Mouse (Mus musculus) liver, embryonic 14.5 days (tissue): ENCODE data around the gene Tmem135. TPM values are rescaled to one million over a fixed set of nuclear protein-coding genes. Genes with fewer than 3 reads are reported as not detected.
A peak's percentile ranks its signal among the peaks of the same experiment; 100 is the strongest.

Source experiments
- ATAC-seq: fragments of 200-750 bp; cut with Nextera tagmentation; 2 replicates; pipeline ENCODE4 v1.8.0; 2017; ENCODE audit warnings: moderate number of reproducible peaks, mild to moderate bottlenecking, moderate library complexity; ENCODE audit not compliant: insufficient read depth
- DNase-seq, 3 experiments: peaks; one replicate each; pipeline ENCODE4 v3.0.0-alpha.2; 2012 to 2013; ENCODE audit warnings: low read depth in 3 of 3, low spot score in 3 of 3
- H3K27ac ChIP-seq: fragments of 300-500 bp; sonication (generic); 2 replicates; pipeline ENCODE4 v1.5.1; 2014; ENCODE audit warnings: moderate library complexity, mild to moderate bottlenecking, control low read depth, inconsistent platforms
- H3K27me3 ChIP-seq: fragments of 300-500 bp; sonication (generic); 2 replicates; pipeline ENCODE4 v1.6.1; 2014; ENCODE audit warnings: mild to moderate bottlenecking, low read length, moderate library complexity; ENCODE audit not compliant: control insufficient read depth, insufficient read depth
- H3K36me3 ChIP-seq: fragments of 300-500 bp; sonication (generic); replicated peaks from 2 replicates; pipeline ENCODE4 v1.6.1; 2014; ENCODE audit warnings: low read depth; ENCODE audit not compliant: control insufficient read depth, insufficient read depth
- H3K4me1 ChIP-seq, 2 experiments: fragments of 200-500 bp in 1 of 2; fragments of 300-500 bp in 1 of 2; sonication (generic) in 1 of 2; replicated peaks; 2 replicates each; pipeline ENCODE4 v1.6.1; 2012 to 2014; ENCODE audit warnings: antibody characterized with exemption in 1 of 2, inconsistent platforms in 1 of 2, low read length in 1 of 2; ENCODE audit not compliant: control insufficient read depth in 2 of 2, insufficient read depth in 2 of 2
- H3K4me2 ChIP-seq: fragments of 300-500 bp; sonication (generic); 2 replicates; pipeline ENCODE4 v1.6.1; 2014; ENCODE audit warnings: low read depth, mild to moderate bottlenecking, control low read depth, moderate library complexity
- H3K4me3 ChIP-seq, 2 experiments: fragments of 200-500 bp in 1 of 2; fragments of 300-500 bp in 1 of 2; sonication (generic) in 1 of 2; 2 replicates each; pipeline ENCODE4 v1.5.1; 2012 to 2014; ENCODE audit warnings: low read depth in 2 of 2, low read length in 2 of 2, mild to moderate bottlenecking in 2 of 2, control low read depth in 1 of 2, inconsistent platforms in 1 of 2, moderate library complexity in 1 of 2; ENCODE audit not compliant: insufficient read depth in 1 of 2
- H3K9ac ChIP-seq: fragments of 300-500 bp; sonication (generic); replicated peaks from 2 replicates; pipeline ENCODE4 v1.6.1; 2014; ENCODE audit warnings: mild to moderate bottlenecking, control low read depth, moderate library complexity
- H3K9me3 ChIP-seq: fragments of 300-500 bp; sonication (generic); 2 replicates; pipeline ENCODE4 v1.6.1; 2016; ENCODE audit warnings: low read length, mixed read lengths; ENCODE audit not compliant: control insufficient read depth
- CTCF ChIP-seq: IDR thresholded peaks from 2 replicates; pipeline ENCODE4 v1.5.1; 2016; ENCODE audit warnings: antibody characterized with exemption, low read depth, control low read depth
- EP300 ChIP-seq: IDR thresholded peaks from 2 replicates; pipeline ENCODE4 v1.6.1; 2016; ENCODE audit warnings: antibody characterized with exemption, low read depth
- WGBS: fragments of 180-500 bp; shearing (Covaris S2); extraction: QIAGEN DNeasy Blood & Tissue Kit; methylation state at CpG from one replicate; pipeline ENCODE4 v1.1.7; 2014; ENCODE audit not compliant: insufficient replicate concordance; 5-methylcytosine and 5-hydroxymethylcytosine counted together
- microRNA-seq: library from miRNA; unstranded; fragments of <30 nt; microRNA quantifications from one replicate; pipeline ENCODE4, GENCODE M21; 2016
- polyA plus RNA-seq, 2 experiments: library from polyadenylated mRNA; depleted of rRNA in 1 of 2; stranded (reverse) in 1 of 2; unstranded in 1 of 2; fragments of >200 nt; fragmentation: Nextera tagmentation in 1 of 2; extraction: Ambion mirVana in 1 of 2; gene quantifications; 2 replicates each; pipeline versions ENCODE4 v1.2.1 to v1.2.3; 2012 to 2014

Gene Tmem135
- polyA plus RNA-seq, 2 experiments: 5.4 to 12.7 TPM

GRCm38 (mm10) chr7:89126063-89126882 is 277.7 kb downstream of the Tmem135 start:
- no peak for ATAC-seq
- H3K36me3 ChIP-seq: no peaks in the 10 kb centered on the region
- 48% methylated on average over 7 of the region's 7 CpGs for WGBS

DNA sequence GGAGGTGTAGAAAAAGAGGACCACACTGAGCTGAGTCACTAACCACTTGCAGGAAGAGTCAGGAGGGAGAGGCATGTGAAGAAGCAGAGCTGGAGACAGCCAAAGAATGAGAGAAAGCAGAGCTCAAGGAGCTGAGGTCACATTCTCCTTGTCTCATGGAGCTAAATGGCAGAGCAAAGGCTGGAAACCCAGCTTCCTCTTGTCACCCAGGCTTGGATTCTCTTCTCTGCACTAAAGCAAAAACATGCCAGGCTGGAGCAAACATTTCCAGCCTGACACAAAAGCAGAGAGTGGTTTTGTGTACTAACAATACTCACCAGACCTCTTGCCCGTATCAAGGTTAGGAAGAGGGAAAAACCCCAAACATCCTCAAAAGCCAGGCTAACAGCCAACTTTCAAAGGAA is 287.8 kb downstream of the Tmem135 start:
- H3K27me3 ChIP-seq: no peaks in the 10 kb centered on the region
- no peaks in the 10 kb centered on the region for H3K36me3 ChIP-seq
- H3K4me1 ChIP-seq: peaks cover 0 to 2% of the 10 kb centered on the region in 2 experiments; a peak in 2 of 4 replicates
- no peaks in the 10 kb centered on the region for H3K9me3 ChIP-seq
- DNase-seq: no peak
- WGBS: 50% methylated on average over 1 of the region's 1 CpGs
- H3K4me3 ChIP-seq: no peak overlapping the region
- TF ChIP-seq CTCF (no peak), EP300 (no peak)
- no peak overlapping the region for H3K4me2 ChIP-seq
- ATAC-seq: no peak
- H3K27ac ChIP-seq: no peak overlapping the region
- no peak overlapping the region for H3K9ac ChIP-seq

More at GRCm38 (mm10) chr7:89126063-89126882, 277.7 kb downstream of the Tmem135 start:
- Histone ChIP-seq H3K4me2 (no peak overlapping the region), H3K4me3 (no peak overlapping the region), H3K27ac (no peak overlapping the region), H3K9me3 (no peaks in the 10 kb centered on the region), H3K9ac (no peak overlapping the region), H3K27me3 (no peaks in the 10 kb centered on the region), H3K4me1 (no peaks in the 10 kb centered on the region)
- TF ChIP-seq EP300 (no peak), CTCF (peak; percentile 78)
- no peak for DNase-seq

DNA sequence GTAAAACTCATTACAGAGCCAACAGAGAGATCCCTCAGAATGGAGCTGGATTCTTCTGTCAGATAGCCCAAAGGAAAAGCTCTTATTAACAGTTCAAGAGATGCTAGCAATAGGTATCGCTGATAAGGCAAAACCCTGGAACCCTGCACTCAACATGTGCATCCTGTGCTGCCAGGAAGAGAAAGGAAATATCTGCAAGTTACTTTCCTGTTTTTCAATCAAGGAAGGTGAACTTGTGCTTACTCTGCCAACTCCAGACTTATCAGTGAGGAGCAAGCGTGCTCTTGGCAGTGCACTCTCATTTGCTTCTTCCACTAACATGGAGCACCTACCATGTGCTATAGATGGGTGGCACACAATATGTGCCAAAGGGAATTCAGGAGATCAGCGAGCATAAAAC is 288.4 kb downstream of the Tmem135 start:
- ATAC-seq (peak; percentile 51; the same call in 1 of the 2 replicates), DNase-seq (no peak)
- Histone ChIP-seq H3K4me1 (peaks cover 0 to 2% of the 10 kb centered on the region in 2 experiments; a peak in 2 of 4 replicates), H3K27me3 (no peaks in the 10 kb centered on the region), H3K9ac (no peak overlapping the region), H3K9me3 (no peaks in the 10 kb centered on the region), H3K4me3 (no peak overlapping the region), H3K27ac (no peak overlapping the region), H3K36me3 (no peaks in the 10 kb centered on the region), H3K4me2 (no peak overlapping the region)
- WGBS: 21% methylated on average over 3 of the region's 3 CpGs
- no peak for TF ChIP-seq EP300
- TF ChIP-seq CTCF: no peak

DNA sequence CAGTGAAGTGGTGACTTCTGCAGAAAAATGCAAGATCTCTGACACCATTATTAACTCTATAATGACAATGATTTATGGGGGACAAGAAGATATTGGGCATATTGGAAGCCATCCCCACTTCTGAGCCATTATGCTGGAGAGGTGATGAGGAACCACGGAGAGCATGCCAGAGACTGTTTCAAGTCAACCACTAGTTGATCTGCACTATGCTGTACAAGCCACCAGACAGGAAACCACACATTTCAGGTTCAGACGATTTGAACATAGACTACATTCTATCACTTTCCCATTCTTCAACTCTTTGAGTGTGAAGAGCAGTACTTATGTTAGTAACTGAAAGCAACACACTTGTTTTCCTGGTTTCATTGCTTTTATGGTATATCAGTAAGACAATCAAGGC is 297.6 kb downstream of the Tmem135 start:
- Histone ChIP-seq H3K36me3 (no peaks in the 10 kb centered on the region), H3K4me2 (no peak overlapping the region), H3K4me3 (no peak overlapping the region), H3K4me1 (no peaks in the 10 kb centered on the region), H3K9me3 (no peaks in the 10 kb centered on the region), H3K27ac (no peak overlapping the region), H3K9ac (no peak overlapping the region), H3K27me3 (no peaks in the 10 kb centered on the region)
- TF ChIP-seq CTCF (no peak), EP300 (no peak)
- DNase-seq (no peak), ATAC-seq (no peak)
- 14% methylated on average over 2 of the region's 2 CpGs for WGBS

- H3K27me3 ChIP-seq: no peaks in the 10 kb centered on the region
- no peak overlapping the region for H3K9ac ChIP-seq
- no peaks in the 10 kb centered on the region for H3K4me1 ChIP-seq
- no peak overlapping the region for H3K4me3 ChIP-seq
- 66% methylated on average over 4 of the region's 4 CpGs for WGBS
- no peaks in the 10 kb centered on the region for H3K9me3 ChIP-seq
- H3K36me3 ChIP-seq: no peaks in the 10 kb centered on the region
- H3K4me2 ChIP-seq: no peak overlapping the region
- no peak for ATAC-seq
- H3K27ac ChIP-seq: no peak overlapping the region
- no peak for TF ChIP-seq CTCF
- no peak for TF ChIP-seq EP300
- no peak for DNase-seq
Measured at GRCm38 (mm10) chr7:89099756-89100155, 304.3 kb downstream of the Tmem135 start.

Small RNAs within 50 kb of the gene (microRNA-seq; reads per million reads assigned to microRNA genes)
- gene Gm22171 (not detected), gene Gm24659 (not detected)

Other genes starting within 250 kb of the Tmem135 start
- gene Fzd4, start 133 bp upstream of the Tmem135 start, polyA plus RNA-seq (2012; rRNA removed): 1.7 and 2.0 TPM in 2 replicates
- gene Fzd4, start 133 bp upstream of the Tmem135 start, polyA plus RNA-seq (2014; fragmentation: Nextera tagmentation; extraction: Ambion mirVana): 2.0 and 2.3 TPM in 2 replicates
- gene Prss23, start 123.0 kb upstream of the Tmem135 start, polyA plus RNA-seq (2012; rRNA removed): 1.3 and 2.4 TPM in 2 replicates
- gene Prss23, start 123.0 kb upstream of the Tmem135 start, polyA plus RNA-seq (2014; fragmentation: Nextera tagmentation; extraction: Ambion mirVana): 3.2 and 4.2 TPM in 2 replicates
- gene Me3, start 228.2 kb upstream of the Tmem135 start, polyA plus RNA-seq (2012; rRNA removed): 0.03 TPM in 1 of 2 replicates, not detected in the other
- gene Me3, start 228.2 kb upstream of the Tmem135 start, polyA plus RNA-seq (2014; fragmentation: Nextera tagmentation; extraction: Ambion mirVana): not detected in 2 replicates